Mouse (Mus musculus) adrenal gland, postnatal 25 days (tissue): Measurements from ENCODE around the gene Plscr3. TPM values are rescaled to one million over a fixed set of nuclear protein-coding genes. Genes with fewer than 3 reads are reported as not detected.
A peak's percentile ranks its signal among the peaks of the same experiment; 100 is the strongest.
"Not testable (repeated sequence)": the region's sequence is repeated elsewhere in the genome, so short reads cannot be mapped to it uniquely, and the experiment has no call there.

Experiments used
- DNase-seq: peaks from one replicate; pipeline ENCODE4 v3.0.0; 2021; ENCODE audit warnings: mixed read lengths
- total RNA-seq: library from RNA; stranded (reverse); gene quantifications from 2 replicates; pipeline ENCODE4 v1.2.3, GENCODE M21; 2021

The Plscr3 gene
- total RNA-seq, 1 experiment from 2014 or later, result 52.9 TPM

GRCm38 (mm10) chr11:69828832-69829231, 17.3 kb upstream of the Plscr3 start:
- DNase-seq, result no peak

GRCm38 (mm10) chr11:69833554-69833953, 12.6 kb upstream of the Plscr3 start:
- DNase-seq, result no peak

DNA sequence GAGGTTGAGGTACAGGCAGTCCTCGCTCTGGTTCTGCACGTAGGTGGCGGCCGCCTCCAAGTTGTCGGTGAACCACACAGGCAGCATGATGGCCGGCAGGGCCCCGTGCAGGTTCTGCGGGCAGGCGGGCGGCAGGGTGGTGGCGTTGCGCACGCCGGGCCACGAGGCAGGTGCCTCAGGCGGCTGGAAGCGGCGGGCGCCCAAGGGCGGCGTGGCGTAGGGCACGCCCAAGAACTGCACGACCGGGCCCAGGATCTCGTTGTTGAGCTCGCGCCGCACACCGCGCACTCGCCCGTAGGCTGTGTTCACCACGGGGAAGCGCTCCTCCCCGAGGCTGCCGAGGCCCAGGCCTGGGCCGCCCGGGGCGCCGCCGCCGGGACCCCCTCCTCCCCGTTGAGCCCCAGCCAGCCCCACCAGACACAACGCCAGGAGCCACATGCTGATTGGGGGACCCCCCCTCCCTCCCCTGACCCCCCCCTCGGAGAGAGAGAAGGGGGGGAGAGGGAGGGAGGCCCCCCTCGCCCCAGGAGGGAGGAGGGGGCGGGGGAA, 12.1 kb upstream of the Plscr3 start:
- DNase-seq, result peak; percentile 45

- DNase-seq, result no peak
Measured at GRCm38 (mm10) chr11:69835326-69835965, 10.7 kb upstream of the Plscr3 start.

- DNase-seq, result no peak
Measured at GRCm38 (mm10) chr11:69835966-69836335, 10.2 kb upstream of the Plscr3 start.

DNA sequence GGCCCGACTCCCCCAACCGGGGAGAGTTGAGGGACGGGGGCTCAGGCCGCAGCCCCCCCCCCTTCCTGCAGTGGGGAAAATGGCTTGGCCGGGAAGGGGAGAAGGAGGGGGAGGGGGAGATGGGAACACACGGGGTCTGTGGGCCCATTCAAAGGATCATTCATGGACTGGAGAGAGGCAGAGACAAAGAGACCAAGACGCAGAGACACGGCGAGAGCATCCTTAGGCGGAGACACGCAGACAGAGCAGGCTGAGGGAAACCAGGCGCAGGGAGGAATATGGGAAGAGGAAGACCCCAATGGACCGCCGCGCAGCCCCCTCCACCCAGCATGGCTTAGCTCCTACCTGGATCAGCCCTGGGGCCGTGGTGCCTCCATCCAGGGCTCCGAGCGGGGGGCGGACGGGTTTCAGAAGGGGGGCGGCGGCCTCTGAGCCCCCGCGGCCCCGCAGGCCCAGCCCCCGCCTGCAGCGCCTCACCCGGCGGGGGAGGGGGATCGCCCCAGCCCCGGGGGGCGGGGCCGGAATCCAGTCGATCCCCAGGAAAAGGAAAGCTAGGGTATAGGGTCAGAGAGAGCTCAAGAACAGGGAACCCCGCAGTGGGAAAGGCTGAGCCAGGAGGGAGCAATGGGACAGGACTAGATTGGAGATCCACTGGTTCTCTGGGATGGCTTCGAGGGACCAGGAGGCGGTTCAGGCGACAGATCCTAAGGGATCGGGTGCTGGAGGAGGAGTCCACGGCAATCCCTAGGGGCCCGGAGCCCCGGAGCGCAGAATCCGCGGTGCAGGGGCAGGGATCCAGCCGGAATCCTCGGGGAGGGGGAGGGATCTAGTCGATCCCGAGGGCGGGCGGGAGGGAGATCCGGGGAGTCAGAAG, 9.2 kb upstream of the Plscr3 start:
- peak; percentile 41 for DNase-seq

GRCm38 (mm10) chr11:69837604-69837951, 8.6 kb upstream of the Plscr3 start, which contains the start of gene Nlgn2:
Nlgn2 (minus strand) TSS chr11:69837784.
- peak; percentile 72 for DNase-seq

GRCm38 (mm10) chr11:69837952-69838713, 8.0 kb upstream of the Plscr3 start, which contains the start of gene Tmem256:
Tmem256 (plus strand) TSS chr11:69838514.
- peak; percentile 89 for DNase-seq

DNA sequence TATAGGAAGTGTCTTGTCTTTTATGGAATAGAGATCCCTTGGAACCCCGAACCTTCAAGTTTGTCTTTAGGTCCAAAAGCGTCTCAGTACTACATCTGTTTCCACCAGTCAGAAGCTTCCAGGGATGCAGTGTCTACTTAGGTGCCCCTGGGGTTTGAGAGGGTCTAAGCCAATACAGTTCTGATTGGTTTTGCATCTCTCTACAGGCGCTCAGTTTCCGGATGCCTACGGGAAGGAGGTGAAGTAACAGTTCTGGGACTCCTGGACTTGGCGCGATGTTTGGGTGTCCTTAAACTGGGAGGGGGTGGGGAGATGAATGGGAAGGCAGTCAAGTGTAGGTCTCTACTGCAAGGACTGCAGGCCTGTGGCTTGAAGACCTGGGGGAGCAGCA, 7.5 kb upstream of the Plscr3 start:
- DNase-seq, result no peak

GRCm38 (mm10) chr11:69846738-69847688, 837 bp downstream of the Plscr3 start:
- peak; percentile 30 for DNase-seq

DNA sequence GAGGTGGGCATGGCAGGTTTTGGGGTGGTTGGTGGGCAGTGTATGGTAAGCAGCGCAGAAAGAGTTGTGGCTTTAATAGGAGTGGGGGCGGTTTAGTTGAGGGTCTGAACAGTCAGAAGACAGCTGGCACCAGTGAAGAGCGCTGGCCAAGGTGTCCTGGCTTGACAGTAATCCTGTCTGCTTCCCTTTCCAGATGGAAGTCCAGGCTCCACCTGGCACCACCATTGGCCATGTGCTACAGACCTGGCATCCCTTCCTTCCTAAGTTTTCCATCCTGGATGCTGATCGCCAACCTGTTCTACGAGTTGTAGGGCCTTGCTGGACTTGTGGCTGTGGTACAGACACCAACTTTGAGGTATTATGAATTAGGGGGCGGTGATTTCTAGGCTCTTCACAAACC, 1.8 kb downstream of the Plscr3 start:
- DNase-seq, result no peak

DNA sequence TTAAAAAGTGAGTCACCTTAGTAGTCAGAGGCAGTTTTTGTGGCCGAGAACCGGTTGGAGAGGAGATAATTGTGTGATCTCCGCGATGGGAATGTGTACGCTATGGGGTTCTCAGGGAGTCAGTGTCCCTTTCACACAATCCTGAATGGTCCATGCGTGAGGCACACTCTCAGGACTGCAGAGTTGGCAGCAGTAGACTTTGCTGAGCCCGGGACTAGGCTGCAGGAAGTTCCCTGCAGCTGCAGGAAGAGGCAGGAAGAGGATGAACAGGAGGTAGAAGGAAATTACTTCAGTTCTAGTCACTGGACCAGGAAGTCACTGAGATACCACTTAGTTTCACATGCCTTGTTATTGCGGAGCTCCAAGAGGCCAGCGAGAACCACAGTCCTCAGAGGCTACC, 3.0 kb downstream of the Plscr3 start:
- no peak for DNase-seq

- DNase-seq, result no peak
Measured at GRCm38 (mm10) chr11:69849884-69850283, 3.7 kb downstream of the Plscr3 start.

DNA sequence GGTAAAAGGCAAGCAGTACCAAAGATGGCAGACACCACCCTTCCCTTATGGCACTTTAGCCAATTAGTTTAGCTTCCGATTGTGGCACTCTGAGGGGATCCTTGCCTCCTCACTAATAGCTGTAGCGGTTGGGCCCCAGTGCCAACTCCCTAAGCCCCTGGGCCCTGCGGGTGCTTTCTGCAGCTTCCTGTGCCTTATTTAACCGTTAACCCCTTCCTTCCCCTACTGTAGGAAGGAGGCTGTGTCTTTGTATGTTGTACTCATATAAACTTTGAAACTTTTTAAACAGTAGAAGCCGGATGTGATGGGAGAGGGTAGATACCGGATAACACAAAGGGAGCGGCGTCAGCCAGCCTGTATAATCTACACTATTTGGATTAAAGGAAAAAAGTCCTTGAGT, 4.6 kb downstream of the Plscr3 start:
- DNase-seq, result no peak

GRCm38 (mm10) chr11:69853994-69854393, 7.8 kb downstream of the Plscr3 start:
- DNase-seq, result no peak

DNA sequence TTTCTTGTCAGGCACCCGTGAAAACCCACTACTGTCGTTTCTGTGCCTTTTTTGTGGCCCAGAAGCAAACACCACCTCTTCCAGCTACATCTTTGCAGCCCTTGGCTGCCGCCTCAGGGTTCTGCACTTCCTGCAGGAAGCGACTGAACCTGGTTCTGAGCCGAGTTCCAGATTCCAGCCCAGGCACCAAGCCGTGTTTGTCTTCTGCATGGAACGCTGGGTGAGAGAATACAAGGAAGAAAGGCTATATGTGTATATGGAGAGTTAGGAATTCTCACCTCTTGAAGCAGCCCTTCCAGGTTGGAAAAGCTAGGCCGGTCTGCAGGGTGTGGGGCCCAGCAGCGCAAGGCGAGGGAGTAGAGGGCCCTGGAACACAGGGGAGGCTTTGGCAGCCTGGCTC, 8.5 kb downstream of the Plscr3 start:
- DNase-seq, result no peak

- DNase-seq, result peak; percentile 56
Measured at GRCm38 (mm10) chr11:69855347-69855746, 9.2 kb downstream of the Plscr3 start.

GRCm38 (mm10) chr11:69858113-69858998, 12.2 kb downstream of the Plscr3 start, which contains the start of gene Tnk1:
Tnk1 (minus strand) TSS chr11:69858730.
- DNase-seq, result no peak

- DNase-seq, result not testable (repeated sequence)
Measured at GRCm38 (mm10) chr11:69863729-69864128, 17.6 kb downstream of the Plscr3 start.
